Mouse (Mus musculus): ENCODE results near the gene Thtpa.

DNA sequence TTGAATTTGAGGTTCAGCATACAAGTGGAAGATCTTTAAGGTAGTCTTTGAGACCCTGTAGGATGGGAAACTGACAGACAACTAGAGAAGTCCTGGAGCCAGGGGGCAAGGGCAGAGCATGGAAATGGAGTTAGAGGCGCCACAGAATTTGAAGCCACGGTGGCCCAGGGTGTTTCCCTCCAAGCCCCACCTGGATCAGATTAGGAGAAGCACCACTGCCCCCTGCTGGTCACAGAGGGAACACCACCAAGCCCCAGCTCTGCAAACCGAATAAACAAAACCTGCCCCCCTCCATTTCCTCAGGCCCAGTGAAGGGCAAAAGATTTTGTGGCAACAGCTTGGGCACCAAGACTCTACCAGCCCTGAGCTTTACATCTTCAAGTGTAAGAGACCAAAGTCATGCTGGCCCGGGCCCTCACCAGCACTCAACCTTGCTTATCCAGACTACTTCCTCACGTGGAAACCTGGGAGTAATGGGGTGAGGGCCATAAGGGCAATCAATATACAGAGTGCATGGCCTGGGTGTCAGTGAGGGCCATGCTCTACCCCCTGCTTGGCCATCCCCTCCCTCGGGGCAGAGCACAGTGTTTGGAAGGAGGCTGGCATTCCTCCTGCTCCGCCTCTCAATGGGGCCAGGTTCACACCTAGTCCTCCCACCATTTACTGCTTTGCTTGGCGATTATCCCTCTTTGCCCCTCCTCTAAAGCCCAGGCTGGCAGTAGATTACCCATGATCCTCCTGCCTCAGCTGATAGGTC is 15.2 kb upstream of the Thtpa start:
- TF ChIP-seq CTCF (IDR thresholded peaks at IDR 0.05; ENCODE audit: low read depth, low read length) = peak; percentile 96
- no peak for TF ChIP-seq POLR2A (IDR thresholded peaks at IDR 0.05; ENCODE audit: borderline replicate concordance, low read depth, low read length)
